Mouse (Mus musculus) midbrain, embryonic 16.5 days (tissue): ENCODE data around the gene Notch4. TPM values are rescaled to one million over a fixed set of nuclear protein-coding genes. Genes with fewer than 3 reads are reported as not detected.

ENCODE experiments used
- ATAC-seq: fragments of 200-750 bp; cut with Nextera tagmentation; 2 replicates; pipeline ENCODE4 v1.8.0; 2017; ENCODE audit warnings: moderate TSS enrichment
- H3K27ac ChIP-seq: fragments of 300-500 bp; sonication (generic); 2 replicates; pipeline ENCODE4 v1.5.1; 2014; ENCODE audit warnings: mild to moderate bottlenecking, low read length, mixed read lengths
- H3K27me3 ChIP-seq: fragments of 300-500 bp; sonication (generic); 2 replicates; pipeline ENCODE4 v1.6.1; 2014; ENCODE audit warnings: low read depth, low read length, mixed read lengths; ENCODE audit not compliant: control insufficient read depth, insufficient read depth
- H3K36me3 ChIP-seq: fragments of 300-500 bp; sonication (generic); 2 replicates; pipeline ENCODE4 v1.6.1; 2014; ENCODE audit warnings: mild to moderate bottlenecking, low read length, moderate library complexity, mixed read lengths; ENCODE audit not compliant: control insufficient read depth, insufficient read depth
- H3K4me1 ChIP-seq: fragments of 300-500 bp; sonication (generic); 2 replicates; pipeline ENCODE4 v1.6.1; 2014; ENCODE audit warnings: mild to moderate bottlenecking, low read length, mixed read lengths; ENCODE audit not compliant: control insufficient read depth, insufficient read depth
- H3K4me2 ChIP-seq: fragments of 300-500 bp; sonication (generic); 2 replicates; pipeline ENCODE4 v1.6.1; 2014; ENCODE audit warnings: mild to moderate bottlenecking, low read length, mixed read lengths
- H3K4me3 ChIP-seq: fragments of 300-500 bp; sonication (generic); 2 replicates; pipeline ENCODE4 v1.5.1; 2014; ENCODE audit warnings: low read depth, mild to moderate bottlenecking, low read length, moderate library complexity, mixed read lengths
- H3K9ac ChIP-seq: fragments of 300-500 bp; sonication (generic); 2 replicates; pipeline ENCODE4 v1.6.1; 2014; ENCODE audit warnings: low read depth, low read length, mixed read lengths
- H3K9me3 ChIP-seq: fragments of 300-500 bp; sonication (generic); replicated peaks from 2 replicates; pipeline ENCODE4 v1.6.1; 2014; ENCODE audit warnings: mild to moderate bottlenecking, low read length, mixed read lengths; ENCODE audit not compliant: control insufficient read depth, poor library complexity, severe bottlenecking
- WGBS: fragments of 180-500 bp; shearing (Covaris S2); extraction: QIAGEN DNeasy Blood & Tissue Kit; methylation state at CpG from one replicate; pipeline ENCODE4 v1.1.7; 2014; 5-methylcytosine and 5-hydroxymethylcytosine counted together
- polyA plus RNA-seq: library from polyadenylated mRNA; unstranded; fragments of >200 nt; fragmentation: Nextera tagmentation; extraction: Ambion mirVana; gene quantifications from 2 replicates; pipeline ENCODE4 v1.2.1, GENCODE M21; 2015

Gene Notch4
- polyA plus RNA-seq, 1 experiment from 2014 or later, result 6.7 TPM

- no peak overlapping the region for H3K4me2 ChIP-seq
- peaks cover 38% of the 10 kb centered on the region for H3K4me1 ChIP-seq
- H3K9ac ChIP-seq, result no peak overlapping the region
- H3K36me3 ChIP-seq, result no peaks in the 10 kb centered on the region
- H3K27me3 ChIP-seq, result no peaks in the 10 kb centered on the region
- no peaks in the 10 kb centered on the region for H3K9me3 ChIP-seq
- ATAC-seq, result no peak
- H3K4me3 ChIP-seq, result no peak overlapping the region
- no peak overlapping the region for H3K27ac ChIP-seq
- 67% methylated on average over 3 of the region's 3 CpGs for WGBS
Observed at GRCm38 (mm10) chr17:34588767-34589166, 24.7 kb downstream of the Notch4 start.

DNA sequence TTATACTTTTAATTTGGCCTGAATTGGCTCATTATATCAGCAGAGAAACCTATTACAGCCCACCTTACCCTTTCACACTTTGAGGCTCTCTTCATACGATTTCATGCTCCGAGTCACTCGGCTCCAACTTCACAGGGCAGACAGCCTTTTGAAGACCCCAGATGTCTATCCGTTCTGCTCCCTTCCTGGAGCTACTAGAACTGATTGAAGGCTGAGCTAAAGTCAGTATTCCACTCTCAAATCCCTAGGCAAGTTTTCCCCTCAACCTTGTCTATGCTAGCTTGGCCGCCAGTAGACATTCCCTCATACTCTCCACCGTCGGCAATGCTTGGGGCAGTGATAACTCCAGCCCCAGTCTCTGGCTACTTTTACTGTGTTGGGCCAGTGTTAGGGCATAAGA lies 25.1 kb downstream of the Notch4 start:
- no peak overlapping the region for H3K9ac ChIP-seq
- no peaks in the 10 kb centered on the region for H3K36me3 ChIP-seq
- H3K27me3 ChIP-seq, result no peaks in the 10 kb centered on the region
- ATAC-seq, result no peak
- H3K9me3 ChIP-seq, result no peaks in the 10 kb centered on the region
- no peak overlapping the region for H3K4me2 ChIP-seq
- peaks cover 42% of the 10 kb centered on the region for H3K4me1 ChIP-seq
- WGBS, result 52% methylated on average over 7 of the region's 7 CpGs
- H3K27ac ChIP-seq, result no peak overlapping the region
- no peak overlapping the region for H3K4me3 ChIP-seq

GRCm38 (mm10) chr17:34589681-34590101 lies 25.6 kb downstream of the Notch4 start, which contains the start of gene Gpsm3:
Gpsm3 (plus strand) TSS chr17:34589806.
- no peak within 1 kb of the TSS for H3K9ac ChIP-seq
- peak within 1 kb of the TSS; percentile 80; the same call in 1 of the 2 replicates for H3K4me2 ChIP-seq
- 31% methylated on average over 7 of the region's 7 CpGs for WGBS
- ATAC-seq, result no peak
- no peak within 1 kb of the TSS; the same call in 1 of the 2 replicates for H3K27ac ChIP-seq
- H3K9me3 ChIP-seq, result no peaks in the 10 kb centered on the region
- H3K36me3 ChIP-seq, result 0 out of 2 replicates have a peak, but pooled peaks cover 2% of the 10 kb centered on the region
- H3K4me3 ChIP-seq, result no peak within 1 kb of the TSS
- H3K27me3 ChIP-seq, result no peaks in the 10 kb centered on the region
- peaks cover 47% of the 10 kb centered on the region for H3K4me1 ChIP-seq

DNA sequence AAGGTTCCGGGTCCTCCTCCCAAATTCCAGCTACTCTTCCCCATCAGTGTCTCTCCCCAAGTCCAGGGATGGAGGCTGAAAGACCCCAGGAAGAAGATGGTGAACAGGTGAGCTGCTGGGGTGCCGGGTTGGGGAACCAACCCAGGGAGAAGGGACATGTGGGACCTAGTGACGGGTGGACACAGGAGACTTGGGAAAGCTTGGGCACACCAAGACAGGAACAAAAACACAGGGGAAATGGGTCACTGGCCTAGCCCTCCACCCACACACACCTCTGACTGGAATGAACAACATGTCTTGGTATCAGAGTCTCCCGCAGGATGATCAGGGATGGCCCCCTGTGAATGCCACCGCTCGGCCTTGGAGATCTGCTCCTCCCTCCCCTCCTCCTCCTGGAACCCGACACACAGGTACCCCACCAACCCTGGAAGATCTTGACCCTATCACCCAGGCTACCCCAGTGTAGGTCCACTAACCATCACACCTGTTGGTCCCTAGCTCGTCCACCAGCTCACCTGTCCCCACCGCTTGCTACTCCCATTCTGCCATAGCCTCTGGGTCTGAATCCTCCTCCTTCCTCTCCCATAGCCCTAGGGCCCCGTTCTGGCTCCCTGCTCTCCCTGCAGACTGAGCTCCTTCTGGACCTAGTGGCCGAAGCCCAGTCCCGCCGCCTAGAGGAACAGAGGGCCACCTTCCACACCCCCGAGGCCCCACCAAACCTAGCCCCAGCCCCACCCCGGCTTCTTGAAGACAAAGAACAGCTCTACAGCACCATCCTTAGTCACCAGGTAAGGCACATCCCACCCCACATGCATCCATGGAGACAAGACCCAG lies 26.3 kb downstream of the Notch4 start:
- Histone ChIP-seq H3K4me3 (no peak overlapping the region), H3K9me3 (no peaks in the 10 kb centered on the region), H3K4me1 (peaks cover 49% of the 10 kb centered on the region), H3K27me3 (no peaks in the 10 kb centered on the region), H3K4me2 (peak overlapping the region; percentile 80), H3K27ac (peak overlapping the region; percentile 97), H3K36me3 (peaks cover 7% of the 10 kb centered on the region; the same call in 1 of the 2 replicates), H3K9ac (no peak overlapping the region; the same call in 1 of the 2 replicates)
- WGBS, result 68% methylated on average over 15 of the region's 15 CpGs
- no peak for ATAC-seq

- 2% methylated on average over 21 of the region's 21 CpGs for WGBS
- Histone ChIP-seq H3K4me2 (peak within 1 kb of the TSS; percentile 80), H3K9me3 (no peaks in the 10 kb centered on the region), H3K4me1 (peaks cover 40% of the 10 kb centered on the region), H3K27me3 (no peaks in the 10 kb centered on the region), H3K36me3 (peaks cover 15% of the 10 kb centered on the region), H3K27ac (peak within 1 kb of the TSS; percentile 97), H3K4me3 (peak within 1 kb of the TSS; percentile 69), H3K9ac (peak within 1 kb of the TSS; percentile 94)
- ATAC-seq, result no peak; the same call in 1 of the 2 replicates
Observed at GRCm38 (mm10) chr17:34591029-34591993, 27.2 kb downstream of the Notch4 start, which contains the start of gene Pbx2. Pbx2 (plus strand) TSS chr17:34591266.

DNA sequence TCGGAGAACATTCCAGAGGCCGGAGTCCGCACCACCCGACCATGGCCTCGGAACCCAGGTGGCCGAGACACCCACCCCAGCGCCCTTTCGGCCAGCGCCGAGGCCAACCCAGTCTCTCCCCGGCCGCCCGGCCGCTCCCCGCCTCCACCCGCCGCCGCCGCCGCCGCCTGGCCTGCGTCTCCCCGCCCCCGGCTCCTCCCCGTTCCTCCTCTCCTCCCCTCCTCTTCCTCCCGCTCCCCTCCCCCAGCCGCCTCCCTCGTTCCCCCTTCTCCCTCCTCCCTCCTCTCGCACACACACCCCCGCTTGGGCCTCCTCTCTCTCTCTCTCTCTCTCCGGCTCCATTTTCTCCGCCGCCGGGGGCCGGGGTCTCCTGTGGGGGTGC lies 27.9 kb downstream of the Notch4 start:
- WGBS, result under 1% methylated on average over 19 of the region's 35 CpGs
- no peaks in the 10 kb centered on the region for H3K9me3 ChIP-seq
- H3K9ac ChIP-seq, result peak overlapping the region; percentile 94
- peaks cover 40% of the 10 kb centered on the region for H3K4me1 ChIP-seq
- peak overlapping the region; percentile 80 for H3K4me2 ChIP-seq
- H3K27me3 ChIP-seq, result no peaks in the 10 kb centered on the region
- peak; percentile 19 for ATAC-seq
- H3K27ac ChIP-seq, result peak overlapping the region; percentile 97
- peak overlapping the region; percentile 69 for H3K4me3 ChIP-seq
- H3K36me3 ChIP-seq, result peaks cover 15% of the 10 kb centered on the region

DNA sequence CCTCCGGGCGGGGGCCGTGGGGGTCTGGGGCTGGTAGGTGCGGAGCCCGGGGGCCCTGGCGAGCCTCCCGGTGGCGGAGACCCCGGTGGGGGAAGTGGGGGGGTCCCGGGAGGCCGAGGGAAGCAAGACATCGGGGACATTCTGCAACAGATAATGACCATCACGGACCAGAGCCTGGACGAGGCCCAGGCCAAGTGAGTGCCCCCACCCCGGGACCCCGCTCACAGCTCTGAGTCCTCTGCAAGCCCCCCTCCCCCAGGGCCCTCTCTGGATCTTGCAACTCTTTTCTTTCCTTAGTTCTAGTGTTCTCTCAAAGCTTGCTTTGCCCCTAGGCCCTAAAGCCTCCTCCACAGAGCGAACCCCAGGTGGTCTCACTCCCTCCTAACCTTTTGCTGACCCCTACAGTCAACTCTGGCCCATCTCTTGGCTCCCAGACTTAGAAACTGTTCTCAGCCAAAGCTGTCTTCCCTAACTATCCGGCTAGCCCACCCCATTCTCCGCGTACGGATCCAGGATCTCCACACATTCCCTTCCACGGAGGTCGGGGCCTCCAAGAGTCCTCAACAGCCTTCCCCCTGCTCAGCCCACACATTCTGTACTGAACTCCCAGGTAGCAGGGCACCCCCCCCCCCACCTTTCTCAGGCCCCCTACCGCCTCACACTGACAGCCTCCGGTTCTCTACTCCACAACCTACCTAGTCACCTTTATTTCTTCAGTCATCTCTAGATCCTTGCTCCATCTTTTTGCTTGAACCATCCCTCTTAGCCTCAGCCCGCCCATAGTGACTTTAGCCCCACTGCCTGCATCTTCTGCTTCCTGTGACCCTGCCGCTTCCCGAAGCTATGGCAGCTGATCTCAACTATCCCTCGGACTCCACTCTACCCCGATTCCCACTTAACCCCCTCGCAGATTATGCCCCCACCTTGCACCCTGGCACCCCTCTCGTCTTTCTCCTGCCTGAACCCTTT lies 28.8 kb downstream of the Notch4 start:
- H3K9ac ChIP-seq, result peak overlapping the region; percentile 94
- WGBS, result 2% methylated on average over 31 of the region's 32 CpGs
- H3K4me1 ChIP-seq, result peaks cover 40% of the 10 kb centered on the region
- H3K27ac ChIP-seq, result peak overlapping the region; percentile 97
- H3K27me3 ChIP-seq, result no peaks in the 10 kb centered on the region
- peaks cover 15% of the 10 kb centered on the region for H3K36me3 ChIP-seq
- H3K4me3 ChIP-seq, result peak overlapping the region; percentile 69
- peak; percentile 16; the same call in 1 of the 2 replicates for ATAC-seq
- peak overlapping the region; percentile 80 for H3K4me2 ChIP-seq
- H3K9me3 ChIP-seq, result no peaks in the 10 kb centered on the region
